Mouse (Mus musculus): Measurements from ENCODE around the gene Zscan29. TPM values are rescaled to one million over a fixed set of nuclear protein-coding genes. Genes with fewer than 3 reads are reported as not detected.
"Not testable (repeated sequence)": the region's sequence is repeated elsewhere in the genome, so short reads cannot be mapped to it uniquely, and the experiment has no call there.

The Zscan29 gene
- polyA plus RNA-seq, 1 experiment from 2014 or later, result 8.5 TPM

- peak overlapping the region; percentile 52 for H3K4me3 ChIP-seq (ENCODE audit: low read depth, low read length)
- no peaks in the 10 kb centered on the region for H3K27me3 ChIP-seq (replicated peaks; ENCODE audit: control insufficient read depth, insufficient read depth, low read length)
- H3K27ac ChIP-seq (ENCODE audit: low read depth, low read length), result peak overlapping the region; percentile 98; the same call in 1 of the 2 replicates
- H3K9me3 ChIP-seq (replicated peaks; ENCODE audit: control insufficient read depth, low read length), result no peaks in the 10 kb centered on the region
- ATAC-seq, result no peak
- DNase-seq (ENCODE audit: low spot score), result no peak
- peak overlapping the region; percentile 93 for H3K9ac ChIP-seq (ENCODE audit: low read length)
- 63% methylated on average over 16 of the region's 16 CpGs for WGBS
- H3K4me2 ChIP-seq (ENCODE audit: low read length), result peak overlapping the region; percentile 91
- H3K36me3 ChIP-seq (ENCODE audit: control insufficient read depth, insufficient read depth, low read length), result peaks cover 37% of the 10 kb centered on the region
- peaks cover 25% of the 10 kb centered on the region for H3K4me1 ChIP-seq (ENCODE audit: control insufficient read depth, insufficient read depth, low read length)
Observed at GRCm38 (mm10) chr2:121141216-121142035, 29.5 kb downstream of the Zscan29 start.

- peak within 1 kb of the TSS; percentile 93 for H3K9ac ChIP-seq (ENCODE audit: low read length)
- H3K4me3 ChIP-seq (ENCODE audit: low read depth, low read length), result peak within 1 kb of the TSS; percentile 52
- H3K36me3 ChIP-seq (ENCODE audit: control insufficient read depth, insufficient read depth, low read length), result peaks cover 31% of the 10 kb centered on the region
- H3K9me3 ChIP-seq (replicated peaks; ENCODE audit: control insufficient read depth, low read length), result no peaks in the 10 kb centered on the region
- WGBS, result under 1% methylated on average over 87 of the region's 87 CpGs
- H3K27ac ChIP-seq (ENCODE audit: low read depth, low read length), result peak within 1 kb of the TSS; percentile 98
- ATAC-seq (peak; percentile 97), DNase-seq (ENCODE audit: low spot score) (peak; percentile 96)
- H3K4me2 ChIP-seq (ENCODE audit: low read length), result peak within 1 kb of the TSS; percentile 91
- no peaks in the 10 kb centered on the region for H3K27me3 ChIP-seq (replicated peaks; ENCODE audit: control insufficient read depth, insufficient read depth, low read length)
- H3K4me1 ChIP-seq (ENCODE audit: control insufficient read depth, insufficient read depth, low read length), result peaks cover 25% of the 10 kb centered on the region
Observed at GRCm38 (mm10) chr2:121140018-121140882, 30.7 kb downstream of the Zscan29 start, which contains the start of the genes Adal and Lcmt2. Gene Adal (plus strand): TSS chr2:121140428. Gene Lcmt2 (minus strand): TSS chr2:121140653.

GRCm38 (mm10) chr2:121139266-121140017 lies 31.5 kb downstream of the Zscan29 start:
- peaks cover 25% of the 10 kb centered on the region for H3K4me1 ChIP-seq (ENCODE audit: control insufficient read depth, insufficient read depth, low read length)
- H3K27me3 ChIP-seq (replicated peaks; ENCODE audit: control insufficient read depth, insufficient read depth, low read length), result no peaks in the 10 kb centered on the region
- ATAC-seq (no peak; the same call in 1 of the 2 replicates), DNase-seq (ENCODE audit: low spot score) (peak; percentile 55)
- peaks cover 25% of the 10 kb centered on the region for H3K36me3 ChIP-seq (ENCODE audit: control insufficient read depth, insufficient read depth, low read length)
- 61% methylated on average over 29 of the region's 29 CpGs for WGBS
- peak overlapping the region; percentile 98 for H3K27ac ChIP-seq (ENCODE audit: low read depth, low read length)
- H3K9me3 ChIP-seq (replicated peaks; ENCODE audit: control insufficient read depth, low read length), result no peaks in the 10 kb centered on the region
- H3K4me3 ChIP-seq (ENCODE audit: low read depth, low read length), result peak overlapping the region; percentile 52
- H3K9ac ChIP-seq (ENCODE audit: low read length), result peak overlapping the region; percentile 93
- H3K4me2 ChIP-seq (ENCODE audit: low read length), result peak overlapping the region; percentile 91

GRCm38 (mm10) chr2:121137371-121137770 lies 33.6 kb downstream of the Zscan29 start:
- no peak overlapping the region for H3K9ac ChIP-seq (ENCODE audit: low read length)
- H3K4me3 ChIP-seq (ENCODE audit: low read depth, low read length), result no peak overlapping the region
- no peak overlapping the region for H3K4me2 ChIP-seq (ENCODE audit: low read length)
- no peak overlapping the region for H3K27ac ChIP-seq (ENCODE audit: low read depth, low read length)
- no peaks in the 10 kb centered on the region for H3K27me3 ChIP-seq (replicated peaks; ENCODE audit: control insufficient read depth, insufficient read depth, low read length)
- no peaks in the 10 kb centered on the region for H3K9me3 ChIP-seq (replicated peaks; ENCODE audit: control insufficient read depth, low read length)
- H3K36me3 ChIP-seq (ENCODE audit: control insufficient read depth, insufficient read depth, low read length), result peaks cover 14% of the 10 kb centered on the region
- WGBS, result 96% methylated on average over 4 of the region's 4 CpGs
- DNase-seq (ENCODE audit: low spot score) (no peak), ATAC-seq (no peak)
- peaks cover 25% of the 10 kb centered on the region for H3K4me1 ChIP-seq (ENCODE audit: control insufficient read depth, insufficient read depth, low read length)

- Histone ChIP-seq H3K27ac (ENCODE audit: low read depth, low read length) (no peak overlapping the region), H3K9me3 (replicated peaks; ENCODE audit: control insufficient read depth, low read length) (no peaks in the 10 kb centered on the region), H3K4me3 (ENCODE audit: low read depth, low read length) (no peak overlapping the region), H3K36me3 (ENCODE audit: control insufficient read depth, insufficient read depth, low read length) (no peaks in the 10 kb centered on the region), H3K4me2 (ENCODE audit: low read length) (no peak overlapping the region), H3K4me1 (ENCODE audit: control insufficient read depth, insufficient read depth, low read length) (no peaks in the 10 kb centered on the region), H3K27me3 (replicated peaks; ENCODE audit: control insufficient read depth, insufficient read depth, low read length) (no peaks in the 10 kb centered on the region), H3K9ac (ENCODE audit: low read length) (no peak overlapping the region)
- no peak for DNase-seq (ENCODE audit: low spot score)
- 82% methylated on average over 1 of the region's 1 CpGs for WGBS
- ATAC-seq, result no peak
Observed at GRCm38 (mm10) chr2:121132822-121133221, 38.1 kb downstream of the Zscan29 start.

GRCm38 (mm10) chr2:121128865-121129620 lies 41.9 kb downstream of the Zscan29 start:
- Histone ChIP-seq H3K27me3 (replicated peaks; ENCODE audit: control insufficient read depth, insufficient read depth, low read length) (no peaks in the 10 kb centered on the region), H3K4me1 (ENCODE audit: control insufficient read depth, insufficient read depth, low read length) (no peaks in the 10 kb centered on the region), H3K9me3 (replicated peaks; ENCODE audit: control insufficient read depth, low read length) (no peaks in the 10 kb centered on the region), H3K4me2 (ENCODE audit: low read length) (no peak overlapping the region), H3K9ac (ENCODE audit: low read length) (no peak overlapping the region), H3K27ac (ENCODE audit: low read depth, low read length) (no peak overlapping the region), H3K4me3 (ENCODE audit: low read depth, low read length) (no peak overlapping the region), H3K36me3 (ENCODE audit: control insufficient read depth, insufficient read depth, low read length) (no peaks in the 10 kb centered on the region)
- WGBS, result 73% methylated on average over 9 of the region's 9 CpGs
- DNase-seq (ENCODE audit: low spot score) (no peak), ATAC-seq (no peak)

GRCm38 (mm10) chr2:121127536-121127935 lies 43.4 kb downstream of the Zscan29 start:
- Histone ChIP-seq H3K4me2 (ENCODE audit: low read length) (no peak overlapping the region), H3K27ac (ENCODE audit: low read depth, low read length) (no peak overlapping the region), H3K36me3 (ENCODE audit: control insufficient read depth, insufficient read depth, low read length) (no peaks in the 10 kb centered on the region), H3K9me3 (replicated peaks; ENCODE audit: control insufficient read depth, low read length) (no peaks in the 10 kb centered on the region), H3K4me3 (ENCODE audit: low read depth, low read length) (no peak overlapping the region), H3K9ac (ENCODE audit: low read length) (no peak overlapping the region), H3K4me1 (ENCODE audit: control insufficient read depth, insufficient read depth, low read length) (no peaks in the 10 kb centered on the region), H3K27me3 (replicated peaks; ENCODE audit: control insufficient read depth, insufficient read depth, low read length) (no peaks in the 10 kb centered on the region)
- ATAC-seq (no peak), DNase-seq (ENCODE audit: low spot score) (no peak)
- 85% methylated on average over 1 of the region's 1 CpGs for WGBS

GRCm38 (mm10) chr2:121126302-121126701 lies 44.6 kb downstream of the Zscan29 start:
- WGBS, result 91% methylated on average over 5 of the region's 5 CpGs
- not testable (repeated sequence) for H3K4me3 ChIP-seq (ENCODE audit: low read depth, low read length); H3K9ac ChIP-seq (ENCODE audit: low read length); H3K27me3 ChIP-seq (replicated peaks; ENCODE audit: control insufficient read depth, insufficient read depth, low read length); ATAC-seq; H3K9me3 ChIP-seq (replicated peaks; ENCODE audit: control insufficient read depth, low read length); DNase-seq (ENCODE audit: low spot score); H3K4me1 ChIP-seq (ENCODE audit: control insufficient read depth, insufficient read depth, low read length); H3K4me2 ChIP-seq (ENCODE audit: low read length); H3K27ac ChIP-seq (ENCODE audit: low read depth, low read length); H3K36me3 ChIP-seq (ENCODE audit: control insufficient read depth, insufficient read depth, low read length)
